Mouse (Mus musculus) ES-E14 (cell line): ENCODE measurements around the gene Slc41a1. TPM values are rescaled to one million over a fixed set of nuclear protein-coding genes. Genes with fewer than 3 reads are reported as not detected.
"Not testable (repeated sequence)": the region's sequence is repeated elsewhere in the genome, so short reads cannot be mapped to it uniquely, and the experiment has no call there.

ENCODE experiments used
- DNase-seq: peaks from one replicate; pipeline ENCODE4 v3.0.0-alpha.2; 2013; ENCODE audit warnings: low read depth, low spot score
- H3K27ac ChIP-seq: 2 replicates; pipeline ENCODE4 v1.5.1; 2012; ENCODE audit warnings: low read depth, mild to moderate bottlenecking, low read length, moderate library complexity, mixed read lengths; ENCODE audit not compliant: poor library complexity, insufficient read depth, severe bottlenecking
- H3K36me3 ChIP-seq: 2 replicates; pipeline ENCODE4 v1.6.1; 2012; ENCODE audit warnings: mild to moderate bottlenecking, low read length, moderate library complexity, mixed read lengths; ENCODE audit not compliant: control insufficient read depth, poor library complexity, insufficient read depth, severe bottlenecking
- H3K4me1 ChIP-seq, 2 experiments: fragments of 150-350 bp in 1 of 2; sonication (generic) in 1 of 2; 2 replicates each; pipeline ENCODE4 v1.6.1; 2012; ENCODE audit warnings: low read length in 2 of 2, mild to moderate bottlenecking in 1 of 2, mixed read lengths in 1 of 2; ENCODE audit not compliant: control insufficient read depth in 2 of 2, insufficient read depth in 2 of 2, poor library complexity in 1 of 2
- H3K4me3 ChIP-seq, 2 experiments: fragments of 150-350 bp in 1 of 2; sonication (generic) in 1 of 2; 2 replicates each; pipeline ENCODE4 v1.5.1; 2012; ENCODE audit warnings: low read length in 2 of 2, low read depth in 1 of 2, mild to moderate bottlenecking in 1 of 2, mixed read lengths in 1 of 2; ENCODE audit not compliant: insufficient read depth in 1 of 2, poor library complexity in 1 of 2, severe bottlenecking in 1 of 2
- H3K9ac ChIP-seq: 2 replicates; pipeline ENCODE4 v1.6.1; 2012; ENCODE audit warnings: low read depth, mild to moderate bottlenecking, low read length, mixed read lengths; ENCODE audit not compliant: poor library complexity, insufficient read depth, severe bottlenecking
- H3K9me3 ChIP-seq: fragments of 150-350 bp; sonication (generic); 2 replicates; pipeline ENCODE4 v1.6.1; 2012; ENCODE audit warnings: low read depth, mild to moderate bottlenecking, low read length; ENCODE audit not compliant: control insufficient read depth, insufficient read depth
- CHD2 ChIP-seq: IDR thresholded peaks from 2 replicates; pipeline ENCODE4 v1.6.1; 2014; ENCODE audit warnings: mild to moderate bottlenecking, low read depth, low read length, inconsistent platforms
- HCFC1 ChIP-seq: IDR thresholded peaks from 2 replicates; pipeline ENCODE4 v1.6.1; 2012; ENCODE audit warnings: low read length, inconsistent platforms, borderline replicate concordance; ENCODE audit not compliant: insufficient read depth
- MAFK ChIP-seq: IDR thresholded peaks from 2 replicates; pipeline ENCODE4 v1.6.1; 2014; ENCODE audit warnings: mild to moderate bottlenecking, low read depth, low read length, inconsistent platforms; ENCODE audit not compliant: insufficient read depth
- ZC3H11A ChIP-seq: IDR thresholded peaks from 2 replicates; pipeline ENCODE4 v1.6.1; 2012; ENCODE audit warnings: low read depth, mild to moderate bottlenecking, inconsistent platforms, low read length, borderline replicate concordance
- ZNF384 ChIP-seq: IDR thresholded peaks from 2 replicates; pipeline ENCODE4 v1.6.1; 2012; ENCODE audit warnings: low read depth, low read length, inconsistent platforms
- in situ Hi-C, 2 experiments: fragments of 600-800 bp; cut with MboI; formaldehyde crosslinking; loops; one replicate each; pipeline ENCODE4 v1.15.1; 2025; ENCODE audit warnings: low sequenced_read_pairs in 2 of 2, inconsistent platforms in 1 of 2; ENCODE audit not compliant: unreplicated experiment in 2 of 2
- total RNA-seq: library from RNA; depleted of rRNA; stranded (reverse); fragments of 300-350 nt; gene quantifications from 2 replicates; pipeline ENCODE4 v1.2.3, GENCODE M21; 2012

The Slc41a1 gene
- total RNA-seq, 1 experiment = 17.3 TPM

DNA sequence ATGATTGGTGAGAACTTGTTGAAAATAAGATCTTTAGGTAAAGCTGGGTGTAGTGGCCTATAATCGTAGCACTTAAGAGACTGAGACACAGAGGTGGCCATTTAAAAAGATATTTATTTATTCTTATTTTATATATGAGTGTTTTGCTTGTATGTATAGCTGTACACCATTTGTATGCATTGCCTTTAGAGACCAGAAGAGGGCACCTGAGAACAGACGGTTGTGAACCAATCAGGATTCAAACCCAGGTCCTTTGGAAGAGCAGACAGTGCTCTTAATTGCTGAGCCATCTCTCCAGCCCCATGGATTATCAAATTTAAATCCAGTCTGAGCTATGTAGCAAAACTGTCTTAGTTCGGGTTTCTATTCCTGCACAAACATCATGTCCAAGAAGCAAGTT lies 13.1 kb upstream of the Slc41a1 start:
- TF ChIP-seq HCFC1 = no peak
- TF ChIP-seq CHD2 = no peak
- no peak for TF ChIP-seq ZNF384
- TF ChIP-seq ZC3H11A = no peak
- TF ChIP-seq MAFK = no peak
- DNase-seq = no peak
- no peak overlapping the region for H3K9ac ChIP-seq
- H3K27ac ChIP-seq = no peak overlapping the region
- no peak overlapping the region for H3K4me3 ChIP-seq
- in situ Hi-C loops = no loop called here
- H3K4me1 ChIP-seq = no peaks in the 10 kb centered on the region
- no peaks in the 10 kb centered on the region for H3K36me3 ChIP-seq
- no peaks in the 10 kb centered on the region for H3K9me3 ChIP-seq

DNA sequence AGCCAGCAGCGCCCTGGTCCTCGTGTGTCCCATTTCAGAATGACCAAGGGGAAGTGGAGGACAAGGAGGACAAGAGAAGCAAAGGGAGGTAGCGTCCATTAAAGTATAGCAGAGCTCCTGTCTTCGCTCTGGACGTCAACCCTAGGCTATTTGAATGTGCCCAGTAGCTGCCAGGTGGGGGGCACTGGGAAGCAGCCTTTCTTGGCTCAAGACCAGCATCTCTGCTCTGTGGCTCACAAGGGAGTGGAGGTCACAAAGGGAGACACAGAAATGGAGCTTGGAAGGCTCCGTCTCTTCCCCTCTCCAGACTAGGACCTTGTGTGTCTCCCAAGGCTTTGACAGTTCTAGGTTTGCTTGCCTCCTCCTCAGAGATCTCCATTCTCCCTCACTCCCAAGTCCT lies 10.4 kb upstream of the Slc41a1 start:
- H3K9me3 ChIP-seq = no peaks in the 10 kb centered on the region
- TF ChIP-seq HCFC1 = no peak
- no peak for TF ChIP-seq ZNF384
- no peak for TF ChIP-seq MAFK
- no peak for TF ChIP-seq CHD2
- TF ChIP-seq ZC3H11A = no peak
- no peak overlapping the region for H3K4me3 ChIP-seq
- H3K36me3 ChIP-seq = no peaks in the 10 kb centered on the region
- in situ Hi-C loops = no loop called here
- peaks cover 0 to 5% of the 10 kb centered on the region in 2 experiments; a peak in 1 of 4 replicates for H3K4me1 ChIP-seq
- DNase-seq = no peak
- no peak overlapping the region for H3K27ac ChIP-seq
- no peak overlapping the region for H3K9ac ChIP-seq

DNA sequence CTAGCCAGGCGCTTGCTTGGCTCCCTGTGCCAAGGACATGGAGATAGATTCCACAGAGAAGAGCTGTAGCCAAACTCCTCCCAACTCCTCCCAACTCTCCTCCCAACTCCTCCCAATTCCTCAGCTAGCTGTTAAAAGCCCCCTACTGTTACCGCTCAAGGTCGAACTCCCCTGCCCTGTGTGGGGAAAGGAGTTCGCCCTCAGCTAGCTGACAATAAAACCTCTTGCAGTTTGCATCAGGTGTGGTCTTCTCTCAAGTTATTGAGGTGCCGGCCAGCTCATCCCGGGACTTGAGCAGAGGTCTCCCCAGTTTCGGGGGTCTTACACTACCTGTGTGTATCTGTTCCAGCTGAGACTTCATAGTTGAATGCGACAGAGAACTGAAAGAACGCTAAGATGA lies 6.9 kb upstream of the Slc41a1 start:
- H3K4me1 ChIP-seq, H3K36me3 ChIP-seq, H3K27ac ChIP-seq, in situ Hi-C loops, H3K4me3 ChIP-seq, H3K9me3 ChIP-seq, H3K9ac ChIP-seq: not testable (repeated sequence)
- peak; percentile 51 for DNase-seq

DNA sequence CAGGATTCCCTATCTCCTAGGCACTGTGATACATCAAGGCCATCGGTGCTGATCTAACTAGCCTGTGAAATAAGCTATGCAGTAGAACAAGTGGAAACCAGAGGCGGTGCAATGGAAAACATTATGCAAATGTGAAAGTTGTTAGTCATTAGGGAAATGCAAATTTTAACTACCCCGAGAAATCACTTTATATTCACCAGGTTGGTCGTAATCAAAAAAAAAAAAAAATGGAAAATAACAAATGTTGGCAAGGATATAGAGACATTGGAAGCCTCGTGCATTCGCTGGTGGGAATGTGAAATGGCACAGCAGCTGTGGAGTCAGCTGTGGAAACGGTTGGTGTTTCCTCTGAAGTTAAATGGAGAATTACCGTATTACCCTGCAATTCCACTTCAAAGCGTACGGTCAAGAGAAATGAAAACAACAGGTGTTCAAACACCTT lies 6.4 kb upstream of the Slc41a1 start:
- in situ Hi-C loops = no loop called here

DNA sequence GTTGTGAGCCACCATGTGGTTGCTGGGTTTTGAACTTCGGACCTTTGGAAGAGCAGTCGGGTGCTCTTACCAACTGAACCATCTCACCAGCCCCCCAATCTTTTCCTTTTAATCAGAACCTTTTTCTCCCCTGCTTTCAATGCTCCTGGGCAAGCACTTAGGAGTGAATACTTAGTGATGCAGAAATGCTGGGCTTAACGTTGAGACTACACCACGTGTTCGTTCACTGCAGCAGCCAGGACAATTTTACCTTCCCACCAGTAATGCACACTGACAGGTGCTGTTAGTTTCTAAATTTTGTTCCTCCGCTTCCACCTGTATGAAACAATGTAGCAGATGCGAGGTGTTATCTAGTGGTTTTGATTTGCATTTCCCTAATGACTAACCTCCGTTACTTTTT lies 5.0 kb upstream of the Slc41a1 start:
- Histone ChIP-seq H3K4me1 (peaks cover 5% of the 10 kb centered on the region in 2 experiments; a peak in 3 of 4 replicates), H3K27ac (no peak overlapping the region), H3K9me3 (no peaks in the 10 kb centered on the region), H3K9ac (no peak overlapping the region), H3K36me3 (no peaks in the 10 kb centered on the region), H3K4me3 (no peak overlapping the region)
- in situ Hi-C loops = no loop called here
- no peak for DNase-seq
- TF ChIP-seq ZC3H11A = no peak
- TF ChIP-seq MAFK = no peak
- TF ChIP-seq CHD2 = no peak
- no peak for TF ChIP-seq HCFC1

More for the DNA sequence above, 6.4 kb upstream of the Slc41a1 start:
- no peak for DNase-seq
- Histone ChIP-seq H3K36me3 (no peaks in the 10 kb centered on the region), H3K9ac (no peak overlapping the region), H3K4me1 (peaks cover 3 to 5% of the 10 kb centered on the region in 2 experiments; a peak in 2 of 4 replicates), H3K9me3 (no peaks in the 10 kb centered on the region), H3K4me3 (no peak overlapping the region), H3K27ac (no peak overlapping the region)
- TF ChIP-seq MAFK (no peak), CHD2 (no peak), ZNF384 (no peak), ZC3H11A (no peak), HCFC1 (no peak)
